Mouse (Mus musculus): Measurements from ENCODE around the gene Pik3c2b. TPM values are rescaled to one million over a fixed set of nuclear protein-coding genes. Genes with fewer than 3 reads are reported as not detected.

Pik3c2b gene
- polyA plus RNA-seq, 1 experiment = 1.8 TPM

DNA sequence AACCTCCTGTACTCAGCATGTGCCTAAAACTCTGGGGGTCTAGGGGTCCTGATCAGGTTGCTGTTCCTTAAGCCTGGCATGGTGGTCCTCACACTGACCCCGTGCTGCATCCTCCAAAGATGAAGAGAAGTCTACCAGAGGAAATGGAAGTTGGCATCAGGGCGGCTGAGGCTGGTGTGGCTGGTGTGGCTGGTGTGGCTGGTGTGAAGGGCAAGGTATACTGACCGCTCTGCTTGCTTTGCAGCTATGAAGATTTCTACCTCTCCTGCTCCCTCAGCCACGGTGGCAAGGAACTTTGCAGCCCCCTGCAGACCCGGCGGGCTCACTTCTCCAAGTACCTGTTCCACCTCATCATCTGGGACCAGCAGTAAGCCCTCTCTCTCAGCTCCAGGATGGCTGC, 35.2 kb downstream of the Pik3c2b start:
- H3ac ChIP-seq (ENCODE audit: control insufficient read depth, insufficient read length) = no peak overlapping the region
- no peaks in the 10 kb centered on the region for H3K36me3 ChIP-seq (ENCODE audit: control insufficient read depth, insufficient read depth)
- peaks cover 4% of the 10 kb centered on the region for H3K27me3 ChIP-seq (ENCODE audit: control insufficient read depth, insufficient read depth, insufficient read length)
- H3K79me2 ChIP-seq (ENCODE audit: control insufficient read depth, insufficient read depth) = no peaks in the 10 kb centered on the region
- no peak overlapping the region for H3K4me2 ChIP-seq (ENCODE audit: low read depth)
- no peak for TF ChIP-seq POLR2AphosphoS2 (IDR thresholded peaks at IDR 0.05; ENCODE audit: insufficient read length, low read depth)
- H3K4me3 ChIP-seq = no peak overlapping the region

GRCm38 (mm10) chr1:133083003-133083546, 37.6 kb downstream of the Pik3c2b start:
- peaks cover 4% of the 10 kb centered on the region for H3K27me3 ChIP-seq (ENCODE audit: control insufficient read depth, insufficient read depth, insufficient read length)
- TF ChIP-seq SRF (IDR thresholded peaks at IDR 0.05; ENCODE audit: control insufficient read depth, insufficient read length, low read depth) = no peak
- no peak for TF ChIP-seq MAX (IDR thresholded peaks at IDR 0.05; ENCODE audit: low read depth)
- no peak for TF ChIP-seq CEBPB (IDR thresholded peaks at IDR 0.05; ENCODE audit: insufficient read depth, poor library complexity, severe bottlenecking)
- TF ChIP-seq MYOG (IDR thresholded peaks at IDR 0.05; ENCODE audit: control insufficient read depth in 1 of 3, insufficient read depth in 1 of 3, insufficient read length in 2 of 3, low read depth in 2 of 3) = no peak
- no peak for TF ChIP-seq TCF12 (IDR thresholded peaks at IDR 0.05; ENCODE audit: insufficient read depth, poor library complexity, severe bottlenecking)
- no peak for TF ChIP-seq USF1 (IDR thresholded peaks at IDR 0.05; ENCODE audit: low read depth)
- TF ChIP-seq POLR2A (IDR thresholded peaks at IDR 0.05; ENCODE audit: insufficient read length, low read depth) = no peak
- TF ChIP-seq E2F4 (IDR thresholded peaks at IDR 0.05; ENCODE audit: insufficient read depth) = no peak
- H3ac ChIP-seq (ENCODE audit: control insufficient read depth, insufficient read length) = no peak overlapping the region
- no peak overlapping the region for H3K4me3 ChIP-seq
- no peak overlapping the region for H3K4me2 ChIP-seq (ENCODE audit: low read depth)
- no peaks in the 10 kb centered on the region for H3K36me3 ChIP-seq (ENCODE audit: control insufficient read depth, insufficient read depth)
- H3K79me2 ChIP-seq (ENCODE audit: control insufficient read depth, insufficient read depth) = no peaks in the 10 kb centered on the region

DNA sequence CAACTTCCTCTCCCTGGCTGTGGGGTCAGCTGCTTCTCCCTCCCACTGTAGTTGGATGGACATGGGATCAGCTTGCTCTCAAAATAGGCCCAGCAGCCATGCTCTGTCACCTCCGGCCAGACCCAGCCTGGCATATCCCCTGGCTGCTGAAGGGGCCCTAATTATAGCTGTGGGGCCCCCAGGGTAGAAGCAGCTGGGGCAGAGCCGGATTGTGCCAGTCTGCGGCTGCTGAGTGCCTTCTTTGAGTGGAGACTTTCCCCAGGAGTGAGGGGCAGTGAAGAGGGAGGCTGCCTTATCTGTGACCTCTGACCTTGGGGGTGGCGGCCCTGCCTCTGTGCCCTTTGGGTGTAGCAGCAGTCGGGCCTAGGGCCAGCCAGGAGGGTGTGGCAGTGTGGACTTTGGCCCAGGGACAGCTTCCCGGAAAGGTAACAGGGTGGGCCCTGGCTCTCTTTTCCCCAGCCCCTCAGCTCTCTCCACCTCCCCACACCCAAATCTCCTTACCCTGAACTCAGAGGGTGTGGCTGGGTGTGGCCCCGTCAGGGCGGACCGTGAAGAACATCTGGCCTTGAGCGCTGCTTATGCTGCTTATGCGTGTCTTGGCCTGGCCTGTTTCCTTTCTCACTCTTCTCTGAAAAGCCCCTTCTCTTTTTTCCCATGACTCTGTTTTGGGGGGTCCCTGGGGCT, 38.6 kb downstream of the Pik3c2b start:
- TF ChIP-seq MYOD1 (IDR thresholded peaks at IDR 0.05; ENCODE audit: control insufficient read depth in 1 of 3, insufficient read length in 2 of 3, low read depth in 2 of 3) (peak in 2 of 3 experiments; percentile 35 to 72), MYOG (IDR thresholded peaks at IDR 0.05; ENCODE audit: control insufficient read depth in 1 of 3, insufficient read depth in 1 of 3, insufficient read length in 2 of 3, low read depth in 2 of 3) (peak; percentile 11 to 64 (median 38)), TCF12 (IDR thresholded peaks at IDR 0.05; ENCODE audit: insufficient read depth, poor library complexity, severe bottlenecking) (peak; percentile 16), POLR2A (IDR thresholded peaks at IDR 0.05; ENCODE audit: insufficient read length, low read depth) (no peak)
- H3K27me3 ChIP-seq (ENCODE audit: control insufficient read depth, insufficient read depth, insufficient read length) = peaks cover 4% of the 10 kb centered on the region
- H3K4me3 ChIP-seq = no peak overlapping the region
- no peaks in the 10 kb centered on the region for H3K36me3 ChIP-seq (ENCODE audit: control insufficient read depth, insufficient read depth)
- H3K79me2 ChIP-seq (ENCODE audit: control insufficient read depth, insufficient read depth) = no peaks in the 10 kb centered on the region
- no peak overlapping the region for H3ac ChIP-seq (ENCODE audit: control insufficient read depth, insufficient read length)
- H3K4me2 ChIP-seq (ENCODE audit: low read depth) = peak overlapping the region; percentile 42

DNA sequence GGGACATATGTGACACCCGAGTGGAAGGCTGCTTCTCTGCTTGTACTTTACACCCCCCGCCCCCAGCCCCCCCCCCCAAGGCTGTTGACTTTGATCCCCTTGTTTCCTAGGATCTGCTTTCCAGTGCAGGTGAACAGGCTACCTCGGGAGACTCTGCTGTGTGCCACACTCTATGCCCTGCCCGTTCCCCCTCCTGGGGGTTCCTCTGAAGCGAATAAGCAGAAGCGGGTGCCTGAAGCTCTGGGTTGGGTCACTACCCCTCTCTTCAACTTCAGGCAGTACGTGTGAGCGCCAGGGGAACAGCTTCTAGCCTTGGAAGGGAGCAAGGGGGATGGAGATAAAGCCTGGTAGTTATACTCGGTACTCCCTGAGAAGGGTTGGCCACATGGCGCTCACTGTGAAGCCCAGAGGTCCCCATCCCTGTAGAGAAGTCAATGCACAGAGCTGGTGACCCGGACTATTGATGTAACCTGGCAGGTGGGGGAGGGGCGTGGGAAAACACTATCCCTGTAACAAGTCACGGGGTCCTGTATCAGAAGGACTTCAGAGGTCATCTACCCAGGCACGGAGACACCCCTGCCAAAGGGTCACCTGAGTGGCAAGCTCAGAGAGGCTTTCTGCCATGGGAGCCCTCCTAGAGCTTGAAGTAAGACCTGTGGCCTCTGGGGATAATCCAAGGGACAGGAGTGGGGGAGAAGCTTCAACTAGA, 39.4 kb downstream of the Pik3c2b start:
- TF ChIP-seq MAX (IDR thresholded peaks at IDR 0.05; ENCODE audit: low read depth) = no peak
- no peak for TF ChIP-seq TCF3 (IDR thresholded peaks at IDR 0.05; ENCODE audit: insufficient read length, low read depth)
- TF ChIP-seq POLR2A (IDR thresholded peaks at IDR 0.05; ENCODE audit: insufficient read length, low read depth) = no peak
- TF ChIP-seq POLR2AphosphoS2 (IDR thresholded peaks at IDR 0.05; ENCODE audit: insufficient read length, low read depth) = no peak
- no peak for TF ChIP-seq E2F4 (IDR thresholded peaks at IDR 0.05; ENCODE audit: insufficient read depth)
- no peak for TF ChIP-seq MYOG (IDR thresholded peaks at IDR 0.05; ENCODE audit: control insufficient read depth in 1 of 3, insufficient read depth in 1 of 3, insufficient read length in 2 of 3, low read depth in 2 of 3)
- TF ChIP-seq REST (IDR thresholded peaks at IDR 0.05; ENCODE audit: insufficient read depth, insufficient read length) = no peak
- TF ChIP-seq MYOD1 (IDR thresholded peaks at IDR 0.05; ENCODE audit: control insufficient read depth in 1 of 3, insufficient read length in 2 of 3, low read depth in 2 of 3) = no peak
- no peak for TF ChIP-seq USF1 (IDR thresholded peaks at IDR 0.05; ENCODE audit: low read depth)
- no peak for TF ChIP-seq TCF12 (IDR thresholded peaks at IDR 0.05; ENCODE audit: insufficient read depth, poor library complexity, severe bottlenecking)
- no peak for TF ChIP-seq CEBPB (IDR thresholded peaks at IDR 0.05; ENCODE audit: insufficient read depth, poor library complexity, severe bottlenecking)
- no peak for TF ChIP-seq SRF (IDR thresholded peaks at IDR 0.05; ENCODE audit: control insufficient read depth, insufficient read length, low read depth)
- no peaks in the 10 kb centered on the region for H3K79me2 ChIP-seq (ENCODE audit: control insufficient read depth, insufficient read depth)
- no peaks in the 10 kb centered on the region for H3K36me3 ChIP-seq (ENCODE audit: control insufficient read depth, insufficient read depth)
- H3K4me3 ChIP-seq = no peak overlapping the region
- H3K27me3 ChIP-seq (ENCODE audit: control insufficient read depth, insufficient read depth, insufficient read length) = peaks cover 7% of the 10 kb centered on the region
- peak overlapping the region; percentile 42 for H3K4me2 ChIP-seq (ENCODE audit: low read depth)
- H3ac ChIP-seq (ENCODE audit: control insufficient read depth, insufficient read length) = no peak overlapping the region

GRCm38 (mm10) chr1:133085417-133085742, 39.9 kb downstream of the Pik3c2b start:
- Histone ChIP-seq H3K4me3 (no peak overlapping the region), H3K27me3 (ENCODE audit: control insufficient read depth, insufficient read depth, insufficient read length) (peaks cover 11% of the 10 kb centered on the region)

More at GRCm38 (mm10) chr1:133085417-133085742, 39.9 kb downstream of the Pik3c2b start:
- TF ChIP-seq USF1 (IDR thresholded peaks at IDR 0.05; ENCODE audit: low read depth) (no peak), TCF3 (IDR thresholded peaks at IDR 0.05; ENCODE audit: insufficient read length, low read depth) (no peak), POLR2AphosphoS2 (IDR thresholded peaks at IDR 0.05; ENCODE audit: insufficient read length, low read depth) (no peak), MYOG (IDR thresholded peaks at IDR 0.05; ENCODE audit: control insufficient read depth in 1 of 3, insufficient read depth in 1 of 3, insufficient read length in 2 of 3, low read depth in 2 of 3) (no peak), E2F4 (IDR thresholded peaks at IDR 0.05; ENCODE audit: insufficient read depth) (no peak), MAX (IDR thresholded peaks at IDR 0.05; ENCODE audit: low read depth) (no peak), TCF12 (IDR thresholded peaks at IDR 0.05; ENCODE audit: insufficient read depth, poor library complexity, severe bottlenecking) (no peak), SRF (IDR thresholded peaks at IDR 0.05; ENCODE audit: control insufficient read depth, insufficient read length, low read depth) (no peak)
- H3K36me3 ChIP-seq (ENCODE audit: control insufficient read depth, insufficient read depth) = no peaks in the 10 kb centered on the region
- H3K4me2 ChIP-seq (ENCODE audit: low read depth) = no peak overlapping the region
- no peak overlapping the region for H3ac ChIP-seq (ENCODE audit: control insufficient read depth, insufficient read length)
- no peaks in the 10 kb centered on the region for H3K79me2 ChIP-seq (ENCODE audit: control insufficient read depth, insufficient read depth)

Data from myocyte (in vitro differentiated cells).